Mouse (Mus musculus): ENCODE measurements at regions not wholly inside any gene's neighbourhood (a gene's known extent, or its start where the extent isn't known, plus 50 kb on each side); places are given as distances from the start of the nearest gene placed in this dataset.

DNA sequence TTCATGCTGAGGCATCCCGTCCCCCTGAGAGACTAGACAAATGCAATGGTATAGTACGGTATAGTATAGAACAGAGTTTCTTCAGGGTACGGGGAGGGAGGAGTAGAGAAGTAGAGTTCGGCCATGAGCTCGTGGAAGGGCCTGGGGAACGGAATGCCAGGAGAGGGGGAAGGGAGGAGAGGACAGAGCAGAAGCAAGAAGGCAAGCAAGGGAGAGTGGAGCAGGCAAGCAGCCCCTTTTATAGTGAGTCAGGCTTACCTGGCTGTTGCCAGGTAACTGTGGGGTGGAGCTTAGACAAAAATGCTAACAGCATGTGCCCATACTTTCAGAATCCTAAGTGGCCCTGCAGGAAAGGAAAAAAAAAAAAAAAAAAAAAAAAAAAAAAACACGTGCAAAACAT, 174.7 kb upstream of the Dapk1 start:
- DNase-seq (ENCODE audit: low spot score in 2 of 2), result no peak

DNA sequence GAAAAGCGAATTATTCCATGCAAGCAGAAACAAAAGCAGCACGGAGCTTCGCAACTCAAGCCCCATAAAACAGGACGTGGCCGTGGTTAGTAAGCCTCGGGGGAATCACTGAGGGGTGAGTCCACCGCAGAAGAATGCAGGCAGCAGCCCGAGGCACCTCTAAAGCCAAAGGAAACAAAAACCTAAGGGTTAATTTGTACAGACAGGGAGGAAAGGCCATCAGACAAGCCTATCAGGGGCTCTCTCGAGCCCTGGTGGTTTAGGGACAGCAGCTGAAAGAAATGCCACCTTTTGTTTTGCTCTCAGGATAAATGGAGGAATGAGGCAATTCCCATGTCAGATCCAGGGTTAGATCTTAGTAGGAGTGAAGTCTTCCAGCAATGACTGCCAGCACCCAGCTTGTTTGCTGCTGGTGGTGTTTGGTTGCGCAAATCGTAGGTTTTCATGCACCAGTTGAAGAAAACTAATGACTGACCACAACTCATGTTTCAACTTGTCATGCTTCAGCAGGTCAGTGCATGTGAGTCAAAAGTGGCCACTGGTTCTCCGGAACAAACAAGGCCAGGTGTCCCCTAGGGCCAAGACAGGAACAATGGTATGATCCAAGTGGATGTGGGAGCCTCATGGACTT, 173.9 kb upstream of the Dapk1 start:
- peak; percentile 37 to 68 for DNase-seq (ENCODE audit: low spot score in 2 of 2)

DNA sequence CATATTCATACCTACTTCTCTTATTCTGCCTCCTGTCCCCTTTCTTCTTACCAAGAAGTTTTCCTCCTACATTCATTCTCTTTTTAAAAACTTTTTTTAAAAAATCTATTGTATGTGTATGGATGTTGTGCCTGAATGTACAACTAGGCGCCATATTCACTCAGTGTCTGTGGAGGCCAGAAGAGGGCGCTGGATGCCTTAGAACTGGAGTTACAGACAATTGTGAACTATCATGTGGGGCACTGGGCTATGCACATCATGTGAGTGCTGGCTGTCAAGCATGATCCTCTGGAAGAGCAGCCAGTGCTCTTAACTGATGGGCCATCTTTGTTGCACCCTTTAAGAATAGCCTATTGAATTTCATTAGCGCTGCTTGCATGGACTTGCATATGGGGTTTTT, 172.6 kb upstream of the Dapk1 start:
- DNase-seq (ENCODE audit: low spot score in 2 of 2), result no peak

DNA sequence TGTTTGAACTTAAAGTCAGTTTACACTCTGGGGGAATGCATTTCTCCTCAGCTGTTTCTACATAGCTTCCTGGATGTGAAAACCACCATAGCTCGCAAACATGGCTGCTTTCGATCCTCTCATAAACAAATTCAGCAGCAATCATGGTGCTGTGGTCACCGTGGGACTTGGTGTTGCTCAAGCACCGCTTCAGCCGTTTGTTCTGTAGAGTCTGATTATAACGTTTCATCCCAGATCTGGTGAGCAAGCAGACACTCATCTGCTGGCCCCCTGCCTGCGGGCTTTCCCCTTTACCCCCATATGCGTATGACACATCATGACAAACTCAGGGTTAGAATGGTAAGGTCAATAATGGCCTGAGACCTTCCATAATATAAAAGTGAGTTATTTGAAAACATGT, 170.3 kb upstream of the Dapk1 start:
- no peak for DNase-seq (ENCODE audit: low spot score in 2 of 2)

DNA sequence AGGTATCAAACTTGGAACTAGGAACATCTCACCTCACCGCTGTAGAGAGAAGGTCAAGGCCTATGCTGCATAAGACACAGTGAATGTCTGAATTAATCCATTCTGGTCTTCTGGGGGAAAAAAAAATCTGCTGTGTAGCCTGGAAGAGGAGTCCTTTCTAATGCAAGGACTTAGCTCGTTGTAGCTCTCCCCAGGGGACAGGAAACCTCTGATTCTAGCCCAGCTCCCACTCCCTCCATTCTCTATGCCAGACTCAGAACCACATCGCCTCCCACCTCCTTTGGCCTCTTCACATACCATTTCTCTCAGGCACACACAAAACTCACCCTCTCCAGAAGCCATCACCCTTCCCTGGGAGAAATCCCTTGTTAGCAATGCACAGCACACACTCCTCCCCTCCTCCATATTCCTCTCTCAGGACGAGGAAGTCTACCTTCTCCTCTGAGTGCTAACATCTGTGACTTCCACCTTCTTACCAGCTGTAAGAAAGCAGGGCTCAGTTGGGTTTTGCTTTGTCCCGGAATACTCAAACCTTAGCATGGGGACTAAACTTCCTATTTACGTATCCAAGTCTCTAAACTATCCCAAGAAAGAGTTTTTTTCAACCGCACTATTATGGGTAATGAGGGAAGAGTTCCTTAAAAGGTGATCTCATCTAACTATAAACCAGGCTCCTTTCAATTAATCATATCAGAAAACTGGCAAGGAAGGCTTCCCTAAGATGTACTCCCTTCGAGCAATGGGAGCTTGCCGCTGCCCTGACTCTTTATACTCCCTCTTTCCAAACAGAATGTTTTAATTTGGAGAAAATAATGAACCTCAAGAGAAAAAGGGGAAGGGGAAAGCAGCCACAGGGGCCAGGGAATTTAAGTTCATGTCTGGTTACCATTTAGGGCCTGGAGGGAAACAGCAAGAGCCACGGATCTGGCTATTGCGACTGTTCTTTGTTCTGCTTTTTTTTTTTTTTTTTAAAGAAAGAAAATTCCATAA, 167.2 kb upstream of the Dapk1 start:
- DNase-seq (ENCODE audit: low spot score in 2 of 2), result no peak

DNA sequence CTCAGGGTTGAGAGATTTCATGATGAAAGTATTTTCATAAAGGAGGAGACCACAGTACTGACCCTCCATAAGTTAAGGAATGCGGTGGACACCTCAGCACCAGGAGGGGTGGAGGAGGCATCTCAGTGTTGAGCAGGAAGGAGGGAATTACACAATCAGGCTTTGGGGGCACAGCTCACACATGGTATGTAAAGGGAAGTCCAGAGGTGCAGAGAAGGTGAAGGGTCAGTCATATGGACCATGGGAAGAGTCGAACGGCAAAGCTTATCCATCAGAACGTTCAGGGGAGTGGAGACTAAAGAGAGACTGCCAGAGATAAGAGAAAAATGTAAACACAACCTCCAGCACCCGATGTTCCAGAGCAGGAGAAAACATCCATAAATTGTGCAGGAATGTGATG, 166.4 kb upstream of the Dapk1 start:
- no peak for DNase-seq (ENCODE audit: low spot score in 2 of 2)

DNA sequence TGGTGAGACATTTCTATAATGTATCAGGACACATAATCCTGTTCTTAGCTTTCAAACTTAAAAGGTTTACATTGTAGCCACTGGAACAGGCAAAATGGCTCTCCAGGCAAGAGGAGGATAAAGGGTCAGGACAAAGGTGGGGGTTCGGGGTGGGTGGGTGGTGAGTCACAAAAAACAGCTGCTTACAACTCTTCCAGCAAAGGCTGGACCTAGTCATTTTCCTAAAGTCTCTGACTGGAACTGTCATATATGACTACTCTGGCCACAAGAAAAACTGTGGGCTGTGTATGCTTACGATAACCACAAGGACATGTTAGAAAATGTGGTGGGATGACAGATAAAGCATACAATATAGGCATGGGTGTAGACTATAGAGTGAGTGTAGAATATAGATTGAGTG, 163.6 kb upstream of the Dapk1 start:
- no peak for DNase-seq (ENCODE audit: low spot score in 2 of 2)

DNA sequence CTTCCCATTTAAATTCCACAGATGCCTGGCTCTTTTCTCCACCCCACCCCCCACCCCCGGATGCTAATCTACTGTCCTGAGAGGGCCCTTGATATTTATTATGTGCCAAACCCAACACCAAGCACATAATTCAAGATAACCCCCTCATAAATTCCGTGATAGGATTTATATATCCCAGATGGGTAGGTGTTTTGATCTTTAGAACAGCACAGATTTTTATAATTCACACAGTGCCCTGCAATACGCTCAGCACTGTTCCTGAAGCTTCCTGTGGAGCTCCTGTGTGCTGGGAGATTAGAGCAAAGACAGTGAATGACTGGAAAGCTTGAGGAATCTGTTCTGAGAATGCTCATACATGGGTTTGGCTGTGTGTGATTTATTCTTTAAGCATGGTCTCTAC, 161.2 kb upstream of the Dapk1 start:
- DNase-seq (ENCODE audit: low spot score in 2 of 2), result no peak

DNA sequence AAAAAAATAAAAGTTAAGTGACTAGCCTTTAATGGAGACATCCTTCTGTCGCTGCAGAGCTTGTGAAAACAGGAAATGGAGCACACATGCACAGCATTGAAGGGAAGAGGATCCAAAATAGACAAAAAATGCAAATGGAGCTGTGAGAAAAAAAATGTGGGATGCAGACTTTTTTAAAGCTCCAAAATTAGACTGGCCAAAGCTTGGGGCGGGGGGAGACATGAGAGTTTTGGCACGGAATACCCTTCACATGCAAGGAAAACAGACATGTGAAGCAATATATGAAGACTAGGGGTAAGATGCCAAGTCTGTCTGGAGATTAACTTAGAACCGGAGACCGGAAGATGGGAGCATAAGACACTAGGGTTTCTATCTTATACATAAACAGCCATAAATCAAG, 156.6 kb upstream of the Dapk1 start:
- no peak for DNase-seq (ENCODE audit: low spot score in 2 of 2)

DNA sequence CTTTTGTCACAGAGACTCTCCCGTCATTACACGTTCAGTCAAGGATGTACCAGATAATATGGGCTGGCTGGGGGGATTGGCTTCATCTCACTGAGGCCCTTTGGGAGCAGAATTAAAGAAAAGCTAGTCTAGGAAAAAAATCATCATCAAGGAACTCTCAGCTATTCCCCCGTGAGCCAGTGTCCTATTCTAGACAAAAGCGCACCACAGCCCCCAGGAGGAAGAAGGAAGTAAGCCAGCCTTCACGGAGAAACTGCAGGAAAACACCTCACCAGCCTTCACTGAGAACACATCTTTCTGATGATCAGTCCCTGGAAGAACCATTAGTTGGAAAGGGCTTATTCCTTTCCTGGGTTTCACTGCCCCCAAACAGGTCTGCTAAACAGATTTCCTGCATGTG, 154.8 kb upstream of the Dapk1 start:
- DNase-seq (ENCODE audit: low spot score in 2 of 2), result no peak

DNA sequence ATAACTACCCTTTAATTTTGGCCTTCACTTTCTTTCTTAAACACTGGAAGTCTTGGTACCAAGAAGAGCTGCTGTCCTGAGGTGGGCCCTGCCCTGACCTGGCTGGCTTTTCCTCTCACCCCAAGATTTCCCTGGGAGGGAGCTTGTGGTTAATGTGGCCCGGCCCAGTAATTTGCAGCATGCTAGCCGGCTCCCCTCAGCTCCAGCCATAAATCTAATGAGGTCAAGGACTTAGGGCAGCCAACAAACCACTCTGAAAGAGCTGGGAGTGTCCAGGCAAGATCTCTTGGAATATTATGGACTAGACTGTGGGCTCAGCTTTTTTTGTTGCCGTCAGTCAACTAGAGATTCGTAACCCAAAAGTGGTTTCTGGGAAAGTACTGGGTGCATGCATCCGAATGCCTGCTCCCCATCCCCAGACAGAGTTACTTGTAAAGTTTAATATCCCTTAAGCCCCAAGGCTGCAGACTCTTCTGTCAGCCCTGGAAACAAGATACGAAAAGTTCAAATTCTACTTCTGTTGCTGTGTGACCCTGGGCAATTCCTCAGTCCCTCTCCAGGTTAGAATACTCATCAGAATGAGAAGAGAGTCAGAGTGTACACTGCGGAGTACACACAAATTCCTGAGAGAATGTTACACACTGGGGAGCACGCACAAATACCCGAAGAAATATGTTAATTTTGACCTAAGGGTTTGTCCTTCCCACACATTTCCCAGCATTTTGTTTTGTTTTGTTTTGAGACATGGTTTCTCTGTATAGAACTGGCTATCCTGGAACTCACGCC, 150.8 kb upstream of the Dapk1 start:
- peak in 1 of 2 experiments; percentile 56 for DNase-seq (ENCODE audit: low spot score in 2 of 2)

DNA sequence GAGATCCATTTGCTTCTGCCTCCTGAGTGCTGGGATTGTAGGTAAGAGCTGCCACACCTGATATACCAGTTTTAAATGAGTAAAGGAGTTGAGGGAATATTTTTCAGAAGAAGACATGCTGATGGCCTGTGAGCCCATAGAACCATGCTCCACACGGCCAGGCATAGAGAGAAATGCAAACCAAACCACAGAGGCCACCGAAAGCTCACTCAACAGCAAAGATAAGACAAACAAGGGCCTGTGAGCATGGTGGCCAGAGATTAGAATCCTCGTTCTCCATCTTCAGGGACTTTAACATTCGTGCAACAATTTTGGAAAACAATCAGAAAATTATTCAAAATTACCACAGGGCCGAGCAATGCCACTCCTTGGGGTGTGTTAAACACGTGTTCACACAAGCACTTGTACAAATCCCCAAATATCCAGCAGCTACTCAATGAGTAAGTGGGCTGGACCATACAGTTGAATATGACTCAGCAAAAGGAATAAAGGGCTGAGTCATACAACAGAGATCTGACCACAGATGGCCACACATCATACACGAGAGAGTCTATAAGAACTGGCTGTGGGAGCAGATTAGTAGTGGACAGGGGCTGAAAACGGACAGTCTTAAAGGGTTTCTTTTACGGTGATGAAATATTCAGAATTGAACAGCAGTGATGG, 147.8 kb upstream of the Dapk1 start:
- DNase-seq (ENCODE audit: low spot score in 2 of 2), result no peak

DNA sequence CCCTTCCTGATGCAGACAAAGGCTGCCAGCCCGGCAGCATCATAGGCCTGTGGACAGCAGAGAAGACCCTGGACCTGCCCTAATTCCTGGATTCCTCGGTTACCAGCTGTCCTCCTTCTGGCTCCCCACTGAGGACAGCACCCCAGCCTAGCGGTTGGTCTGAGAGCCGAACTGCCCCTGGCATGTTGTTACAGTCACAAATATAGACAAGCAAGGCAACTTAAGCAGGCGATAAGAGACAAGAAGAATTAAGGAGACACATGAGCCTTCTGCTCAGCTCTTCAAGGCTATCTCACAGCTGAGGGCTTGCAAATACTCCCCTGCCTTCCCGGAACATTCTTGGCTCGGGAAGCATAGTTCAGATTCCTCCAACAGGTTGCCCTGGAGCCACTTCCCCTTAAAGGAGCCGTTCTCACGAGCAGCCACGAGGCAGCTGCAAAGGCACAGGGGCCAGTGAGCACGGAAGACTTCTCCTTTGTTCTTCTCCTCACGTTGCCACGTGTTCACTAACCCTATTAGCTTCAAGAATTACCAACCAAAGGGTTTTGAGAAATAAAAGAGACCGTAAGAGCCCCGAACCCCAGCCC, 146.6 kb upstream of the Dapk1 start:
- DNase-seq (ENCODE audit: low spot score in 2 of 2), result no peak

DNA sequence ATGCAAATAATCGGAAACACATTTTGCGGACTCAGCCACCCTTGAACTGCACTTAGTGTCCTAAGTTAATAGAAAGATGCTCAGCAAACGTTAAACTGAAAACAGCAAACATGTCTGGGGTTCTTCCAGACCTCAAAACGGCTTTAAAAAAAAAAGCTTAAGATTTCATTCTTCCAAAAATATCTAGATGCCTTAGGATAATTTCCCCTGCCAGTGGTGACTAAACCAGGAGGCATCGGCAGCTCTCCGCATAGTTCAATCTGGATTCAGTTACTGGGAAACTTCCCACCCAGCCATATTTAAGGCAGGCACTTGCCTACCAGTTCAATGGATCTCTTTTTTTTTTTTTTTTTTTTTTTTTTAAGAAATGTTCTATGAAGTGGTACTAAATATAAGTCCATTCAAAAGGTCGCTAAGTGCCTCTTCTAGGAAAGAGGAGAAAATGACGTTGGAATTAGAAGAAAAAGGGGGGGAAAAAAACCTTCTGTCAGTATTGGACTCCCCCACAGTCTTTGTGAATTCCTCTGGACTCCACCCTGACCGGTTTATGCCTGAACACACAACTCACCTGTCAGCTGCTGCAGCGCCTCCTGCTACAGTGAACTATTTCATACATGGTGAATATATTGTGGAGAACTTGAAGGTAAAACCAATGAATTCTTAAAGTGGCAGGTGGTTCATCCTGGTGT, 145.7 kb upstream of the Dapk1 start:
- DNase-seq (ENCODE audit: low spot score in 2 of 2), result no peak

DNA sequence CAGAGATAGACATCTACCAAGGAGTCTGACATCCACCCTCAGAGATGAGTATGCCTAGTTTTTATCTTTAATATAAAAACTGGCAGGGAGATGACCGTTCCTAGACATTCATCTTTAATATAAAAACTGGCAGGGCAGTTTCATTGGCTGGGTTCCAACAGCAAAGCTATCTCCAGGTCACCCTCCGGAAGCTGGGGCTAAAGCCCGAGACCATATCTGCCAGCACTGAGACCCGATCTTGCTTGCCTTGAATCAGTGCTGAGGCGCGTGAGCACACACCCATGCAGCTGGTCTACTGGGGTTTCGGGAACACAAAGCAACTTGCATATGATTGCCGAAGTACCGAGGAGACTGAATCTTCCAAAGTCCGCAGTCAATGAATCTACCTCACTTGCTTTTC, 144.5 kb upstream of the Dapk1 start:
- DNase-seq (ENCODE audit: low spot score in 2 of 2), result no peak

DNA sequence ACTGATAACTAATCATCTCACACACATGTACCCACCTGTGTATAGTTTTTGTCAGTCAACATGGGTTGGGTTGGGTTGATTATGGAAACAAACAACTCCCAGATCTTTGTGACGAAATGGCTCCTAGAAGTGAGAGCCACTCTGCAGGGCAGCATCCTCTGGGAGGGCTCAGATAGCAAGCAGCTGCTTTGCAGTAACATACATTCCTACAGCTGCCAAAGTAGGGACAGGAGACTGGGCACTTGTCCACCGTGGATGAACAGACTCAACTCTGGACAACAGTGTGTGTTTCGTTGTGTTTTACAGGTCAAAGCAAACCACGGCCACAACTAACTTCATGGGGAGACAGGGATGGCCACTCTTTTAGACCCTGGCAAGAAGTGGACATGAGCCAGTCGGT, 142.7 kb upstream of the Dapk1 start:
- DNase-seq (ENCODE audit: low spot score in 2 of 2), result no peak

DNA sequence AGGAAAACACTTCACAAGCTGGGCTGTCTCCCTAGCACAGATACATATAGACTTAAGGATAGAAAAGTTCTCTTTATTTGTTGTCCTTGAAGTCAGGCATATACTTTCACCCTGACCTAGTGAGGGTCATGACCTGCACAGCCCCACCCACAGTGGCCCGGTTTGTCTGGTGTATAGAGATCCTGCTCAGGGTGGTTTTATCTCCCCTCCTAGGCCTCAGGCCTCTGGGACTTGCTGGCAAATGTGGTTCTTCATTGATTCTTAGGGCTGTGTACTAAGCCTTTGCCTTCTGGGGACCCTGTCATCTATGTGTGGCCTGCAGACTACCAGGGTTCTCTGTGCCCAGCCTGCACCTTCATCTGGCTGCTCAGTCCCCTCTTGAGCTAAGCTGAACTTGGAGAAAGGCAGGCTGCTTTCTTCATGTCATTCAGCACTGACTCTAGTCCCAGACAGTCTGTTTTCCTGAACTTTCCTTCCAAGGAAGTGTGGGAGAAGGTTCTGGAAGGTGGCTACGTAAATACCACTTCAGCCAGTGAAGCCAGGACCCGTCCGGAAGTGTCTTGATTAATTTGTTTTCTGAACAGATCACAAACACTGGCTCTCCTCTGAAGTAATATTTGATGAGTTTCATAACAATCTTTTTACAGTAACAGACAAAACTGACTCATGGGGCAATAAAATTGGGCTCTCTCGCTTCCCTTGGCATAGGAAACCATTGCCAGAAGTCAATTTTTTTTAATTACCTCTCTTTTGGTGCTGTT, 135.0 kb upstream of the Dapk1 start:
- DNase-seq (ENCODE audit: low spot score in 2 of 2), result peak in 1 of 2 experiments; percentile 31

DNA sequence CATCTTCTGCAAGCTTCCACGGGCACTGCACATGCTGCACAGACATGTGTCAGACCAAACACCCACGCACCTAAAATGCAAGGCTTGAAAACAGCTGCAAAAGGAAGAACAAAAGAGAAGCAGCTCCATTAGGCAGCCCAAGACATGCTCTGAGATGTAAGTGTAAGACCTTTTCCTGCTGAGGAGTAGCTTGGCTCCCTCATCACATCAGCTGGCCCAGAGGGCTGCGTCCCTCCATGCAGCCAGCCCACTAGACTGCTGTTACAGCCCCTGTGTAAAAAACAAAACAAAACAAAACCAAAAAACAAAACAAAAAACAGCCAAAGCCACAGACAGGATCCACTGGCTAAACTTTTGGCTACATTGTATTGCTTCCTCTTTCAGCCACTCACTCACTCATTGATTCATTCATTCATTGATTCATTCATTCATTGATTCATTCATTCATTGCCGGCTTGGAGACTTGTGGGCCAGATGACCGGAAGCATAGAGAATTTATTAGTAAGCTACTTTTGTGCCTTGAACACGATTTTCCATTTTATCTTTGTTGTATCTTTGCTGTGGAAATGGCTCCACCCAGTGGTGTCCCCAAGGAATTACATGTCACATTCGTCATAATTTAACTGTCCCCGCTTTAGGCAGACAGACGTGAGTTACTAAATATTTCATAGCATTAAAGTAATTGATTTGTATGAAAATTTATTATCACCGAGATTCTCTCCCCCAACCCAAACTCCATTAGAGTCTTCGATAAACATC, 133.7 kb upstream of the Dapk1 start:
- peak; percentile 43 to 44 for DNase-seq (ENCODE audit: low spot score in 2 of 2)

Measured in urinary bladder, adult 18-20 months (tissue).